Mouse (Mus musculus) heart, adult 2 months (tissue): ENCODE measurements around the gene Nr0b2. TPM values are rescaled to one million over a fixed set of nuclear protein-coding genes. Genes with fewer than 3 reads are reported as not detected.

Experiments
- DNase-seq, 2 experiments: peaks; one replicate each; pipeline ENCODE4 v3.0.0; 2021
- H3K27ac ChIP-seq: fragments of 200-600 bp; 2 replicates; pipeline ENCODE4 v1.8.1; 2022
- H3K27me3 ChIP-seq: fragments of 200-500 bp; 2 replicates; pipeline ENCODE4 v1.6.1; 2012; ENCODE audit warnings: mild to moderate bottlenecking, low read length, inconsistent platforms, mixed read lengths; ENCODE audit not compliant: control insufficient read depth, insufficient read depth
- H3K36me3 ChIP-seq: fragments of 200-500 bp; 2 replicates; pipeline ENCODE4 v1.6.1; 2012; ENCODE audit warnings: low read length, inconsistent platforms; ENCODE audit not compliant: control insufficient read depth, insufficient read depth
- H3K4me1 ChIP-seq: fragments of 200-500 bp; 2 replicates; pipeline ENCODE4 v1.6.1; 2011; ENCODE audit warnings: low read length; ENCODE audit not compliant: control insufficient read depth, insufficient read depth
- H3K4me3 ChIP-seq: fragments of 200-600 bp; 2 replicates; pipeline ENCODE4 v1.8.1; 2022
- H3K79me2 ChIP-seq: fragments of 200-500 bp; replicated peaks from 2 replicates; pipeline ENCODE4 v1.6.1; 2012; ENCODE audit warnings: mild to moderate bottlenecking, inconsistent platforms, low read length, moderate library complexity, mixed read lengths; ENCODE audit not compliant: control insufficient read depth, insufficient read depth
- H3K9ac ChIP-seq: fragments of 200-500 bp; 2 replicates; pipeline ENCODE4 v1.6.1; 2012; ENCODE audit warnings: low read depth, mild to moderate bottlenecking, control low read depth, inconsistent platforms, low read length, mixed read lengths
- CTCF ChIP-seq: fragments of 200-600 bp; IDR thresholded peaks from 2 replicates; pipeline ENCODE4 v1.8.1; 2022; ENCODE audit warnings: antibody characterized with exemption, mild to moderate bottlenecking, moderate library complexity
- EP300 ChIP-seq: fragments of 200-500 bp; IDR thresholded peaks from 2 replicates; pipeline ENCODE4 v1.6.1; 2011; ENCODE audit warnings: low read depth, low read length, control low read depth; ENCODE audit not compliant: insufficient read depth
- POLR2A ChIP-seq: fragments of 200-500 bp; IDR thresholded peaks from 2 replicates; pipeline ENCODE4 v1.6.1; 2011; ENCODE audit warnings: mild to moderate bottlenecking, low read depth, low read length, control low read depth; ENCODE audit not compliant: insufficient read depth
- WGBS: fragments of 180-500 bp; shearing (Covaris S2); methylation state at CpG from one replicate; pipeline ENCODE4 v1.1.7; 2018; 5-methylcytosine and 5-hydroxymethylcytosine counted together
- intact Hi-C: fragments of 180-260 bp; cut with DNase I; formaldehyde crosslinking; loops from one replicate; pipeline ENCODE4 v1.15.1; 2025
- polyA plus RNA-seq: library from polyadenylated mRNA; depleted of rRNA; stranded (reverse); fragments of >200 nt; gene quantifications from 2 replicates; pipeline ENCODE4 v1.2.3, GENCODE M21; 2012
- total RNA-seq, 2 experiments: library from RNA; stranded (reverse); gene quantifications; 2 replicates each; pipeline ENCODE4 v1.2.3; 2021

Nr0b2 gene
- total and polyA plus RNA-seq, 3 experiments: 13.1 to 45.4 (median 14.5) TPM

DNA sequence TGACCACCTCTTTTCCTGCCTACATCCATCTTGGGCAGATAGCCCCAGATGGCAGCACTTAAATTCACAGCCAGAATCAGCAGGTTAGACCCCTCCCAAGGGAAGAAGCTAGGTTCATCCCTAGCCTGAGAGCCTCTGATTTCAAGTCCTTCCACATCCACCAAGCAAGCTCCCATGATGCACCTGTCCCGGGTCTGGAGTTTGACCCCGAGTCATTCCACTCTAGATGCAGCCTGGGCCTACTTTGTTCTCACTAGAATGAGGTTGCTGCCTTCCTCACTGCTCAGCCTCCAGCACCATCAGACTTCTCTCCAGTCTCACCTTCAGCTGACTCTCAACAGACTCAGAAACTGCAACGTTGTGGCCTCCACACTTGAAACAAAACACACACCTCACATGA lies 17.1 kb upstream of the Nr0b2 start:
- no peak overlapping the region for H3K4me3 ChIP-seq
- H3K27ac ChIP-seq: no peak overlapping the region
- H3K36me3 ChIP-seq: no peaks in the 10 kb centered on the region
- no peaks in the 10 kb centered on the region for H3K4me1 ChIP-seq
- no peaks in the 10 kb centered on the region; the same call in 1 of the 2 replicates for H3K79me2 ChIP-seq
- DNase-seq: no peak
- H3K9ac ChIP-seq: no peak overlapping the region
- intact Hi-C loops: no loop called here
- H3K27me3 ChIP-seq: no peaks in the 10 kb centered on the region
- no peak for TF ChIP-seq CTCF
- no peak for TF ChIP-seq POLR2A
- TF ChIP-seq EP300: no peak
- WGBS: 71% methylated on average over 3 of the region's 3 CpGs

DNA sequence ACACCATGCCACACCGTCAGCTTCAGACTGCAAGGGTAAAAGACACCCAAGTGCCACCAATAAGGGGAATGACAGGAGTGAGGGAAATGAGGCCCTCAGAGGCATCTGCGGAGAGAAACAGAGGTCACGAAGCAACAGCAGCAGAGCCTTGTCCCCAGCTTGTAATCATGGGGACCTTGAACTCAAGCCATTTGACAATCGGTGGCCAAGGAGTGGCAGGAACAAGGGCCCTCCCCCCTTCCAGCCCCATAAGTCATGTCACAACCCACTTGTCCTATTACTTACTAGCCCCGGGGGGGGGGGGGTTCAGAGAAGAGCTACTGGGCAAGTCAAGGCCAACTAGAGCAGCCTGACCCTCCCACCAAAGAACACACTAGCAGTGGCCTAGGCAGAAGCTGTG lies 16.5 kb upstream of the Nr0b2 start:
- DNase-seq: no peak
- no peak overlapping the region for H3K27ac ChIP-seq
- H3K79me2 ChIP-seq: no peaks in the 10 kb centered on the region; the same call in 1 of the 2 replicates
- intact Hi-C loops: no loop called here
- no peak for TF ChIP-seq CTCF
- TF ChIP-seq EP300: no peak
- H3K36me3 ChIP-seq: no peaks in the 10 kb centered on the region
- H3K4me1 ChIP-seq: no peaks in the 10 kb centered on the region
- no peak overlapping the region for H3K4me3 ChIP-seq
- 85% methylated on average over 5 of the region's 5 CpGs for WGBS
- H3K9ac ChIP-seq: no peak overlapping the region
- no peaks in the 10 kb centered on the region for H3K27me3 ChIP-seq

DNA sequence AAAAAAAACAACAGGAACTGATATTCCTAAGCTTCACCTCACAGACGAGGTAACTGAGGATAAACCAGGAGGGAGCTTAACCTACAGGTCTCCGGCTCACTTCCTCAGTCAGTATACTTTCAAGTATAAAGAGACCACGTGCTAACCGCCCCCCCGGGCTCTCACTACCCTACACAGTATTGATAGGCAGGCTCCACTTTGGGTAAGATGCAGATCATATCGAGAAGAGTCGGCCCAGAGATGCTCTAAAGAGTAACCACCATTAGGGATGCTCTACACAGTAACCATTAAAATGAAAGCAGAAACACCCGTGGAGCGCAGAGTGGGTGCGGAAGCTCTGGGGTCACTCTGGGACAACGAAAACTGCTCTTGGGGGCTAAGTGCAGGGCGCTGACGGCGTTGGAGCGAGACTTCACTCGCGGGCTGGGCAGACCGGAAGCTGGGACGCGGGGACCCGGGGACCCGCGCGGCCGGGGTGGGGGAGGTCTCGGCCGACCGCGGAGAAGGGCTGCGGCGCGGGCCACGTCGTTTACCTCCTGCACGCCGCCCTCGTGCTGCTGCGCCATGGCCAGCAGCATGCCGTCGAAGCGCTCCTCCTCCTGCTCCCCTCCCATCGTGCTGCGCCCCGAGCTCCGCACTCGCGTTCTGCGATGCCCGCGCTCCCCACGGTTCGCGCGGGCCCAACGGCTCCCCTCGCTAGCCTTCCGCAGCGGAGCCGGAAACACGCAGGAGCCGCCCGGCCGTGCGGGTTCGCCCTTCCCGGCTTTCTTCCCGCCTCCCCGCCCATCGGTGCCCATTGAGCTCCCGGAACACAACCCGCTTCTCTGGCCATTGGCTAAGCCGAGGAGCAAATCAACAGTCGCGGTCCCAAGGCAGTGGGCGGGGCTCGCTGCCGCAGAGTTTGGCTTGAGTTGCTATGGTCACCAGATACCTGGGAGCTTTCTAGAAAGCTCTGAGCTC lies 7.6 kb upstream of the Nr0b2 start, which contains the start of gene Nudc:
TSS of gene Nudc (minus strand) at position 725 of the 960 bp plus-strand sequence.
- Histone ChIP-seq H3K27me3 (no peaks in the 10 kb centered on the region), H3K36me3 (no peaks in the 10 kb centered on the region; the same call in 1 of the 2 replicates), H3K27ac (peak within 1 kb of the TSS; percentile 86), H3K79me2 (peaks cover 9% of the 10 kb centered on the region), H3K9ac (peak within 1 kb of the TSS; percentile 99), H3K4me3 (peak within 1 kb of the TSS; percentile 98), H3K4me1 (peaks cover 2% of the 10 kb centered on the region; the same call in 1 of the 2 replicates)
- peak; percentile 94 to 98 for DNase-seq
- 0 out of 2 replicates have a peak, but pooled peaks have one; percentile 37 for TF ChIP-seq EP300
- peak; percentile 76 for TF ChIP-seq POLR2A
- TF ChIP-seq CTCF: no peak
- intact Hi-C loops: no loop called here
- under 1% methylated on average over 67 of the region's 77 CpGs for WGBS

DNA sequence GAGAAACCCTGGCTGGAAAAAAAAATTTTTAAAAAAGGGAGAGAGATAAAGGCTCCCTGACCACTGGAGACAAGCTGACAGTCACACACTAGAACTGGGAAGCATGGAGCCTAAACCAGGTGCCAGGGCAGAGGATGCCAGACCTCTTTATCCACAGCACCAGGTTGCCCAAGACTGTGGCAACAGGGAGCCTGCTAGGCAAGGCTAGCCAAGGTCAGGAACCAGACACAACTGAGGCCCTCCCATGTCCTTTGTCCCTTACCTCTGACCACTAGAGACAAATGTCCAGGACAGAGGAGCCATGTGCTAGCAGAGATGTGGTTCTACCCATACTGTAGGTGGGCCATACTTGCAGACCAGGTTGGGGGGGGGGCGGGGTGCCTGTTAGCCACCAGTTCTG lies 1.1 kb upstream of the Nr0b2 start:
- no peak for TF ChIP-seq POLR2A
- peaks cover 2% of the 10 kb centered on the region; the same call in 1 of the 2 replicates for H3K79me2 ChIP-seq
- H3K9ac ChIP-seq: no peak overlapping the region
- no peak for DNase-seq
- H3K4me3 ChIP-seq: no peak overlapping the region
- H3K27ac ChIP-seq: no peak overlapping the region
- peaks cover 4% of the 10 kb centered on the region; the same call in 1 of the 2 replicates for H3K4me1 ChIP-seq
- no peaks in the 10 kb centered on the region for H3K27me3 ChIP-seq
- H3K36me3 ChIP-seq: no peaks in the 10 kb centered on the region
- WGBS: 95% methylated on average over 1 of the region's 1 CpGs
- intact Hi-C loops: no loop called here

DNA sequence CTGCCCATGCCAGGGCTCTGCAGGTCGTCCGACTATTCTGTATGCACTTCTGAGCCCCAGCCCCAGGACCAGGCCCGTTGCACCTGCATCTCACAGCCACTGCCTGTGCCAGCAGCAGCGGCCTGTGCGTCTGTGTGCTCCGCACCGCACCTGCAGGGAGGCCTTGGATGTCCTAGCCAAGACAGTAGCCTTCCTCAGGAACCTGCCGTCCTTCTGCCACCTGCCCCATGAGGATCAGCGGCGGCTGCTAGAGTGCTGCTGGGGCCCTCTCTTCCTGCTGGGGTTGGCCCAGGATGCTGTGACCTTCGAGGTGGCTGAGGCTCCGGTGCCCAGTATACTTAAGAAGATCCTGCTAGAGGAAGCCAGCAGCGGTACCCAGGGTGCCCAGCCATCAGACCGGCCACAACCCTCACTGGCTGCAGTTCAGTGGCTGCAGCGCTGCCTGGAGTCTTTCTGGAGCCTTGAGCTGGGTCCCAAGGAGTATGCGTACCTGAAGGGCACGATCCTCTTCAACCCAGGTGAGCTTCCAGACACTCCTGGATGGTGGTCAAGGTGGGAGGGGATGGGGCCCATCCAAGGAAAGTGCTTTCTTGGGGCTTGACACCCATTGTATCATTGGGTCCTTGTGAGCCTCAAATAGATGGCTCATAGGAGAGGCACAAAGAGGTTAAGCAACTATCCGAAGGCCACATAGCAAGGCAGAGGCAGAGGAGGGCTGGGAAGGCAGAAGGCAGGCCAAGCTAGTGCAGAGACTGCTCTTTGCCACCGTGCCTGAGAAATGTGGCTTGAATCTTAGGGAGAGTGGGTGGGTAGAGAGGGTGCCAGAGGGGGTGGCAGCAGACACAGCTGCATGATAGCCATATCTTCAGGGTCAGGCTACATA lies 513 bp downstream of the Nr0b2 start:
- peak; percentile 39 to 49 for DNase-seq
- TF ChIP-seq CTCF (no peak), POLR2A (no peak), EP300 (0 out of 2 replicates have a peak, but pooled peaks have one; percentile 4)
- Histone ChIP-seq H3K9ac (peak overlapping the region; percentile 60), H3K4me1 (peaks cover 4% of the 10 kb centered on the region; the same call in 1 of the 2 replicates), H3K79me2 (peaks cover 2% of the 10 kb centered on the region; the same call in 1 of the 2 replicates), H3K27me3 (no peaks in the 10 kb centered on the region), H3K4me3 (peak overlapping the region; percentile 48), H3K36me3 (no peaks in the 10 kb centered on the region), H3K27ac (peak overlapping the region; percentile 80)
- intact Hi-C loops: no loop called here
- WGBS: 38% methylated on average over 19 of the region's 19 CpGs
